Mouse (Mus musculus): ENCODE data around the gene Gng7. TPM values are rescaled to one million over a fixed set of nuclear protein-coding genes. Genes with fewer than 3 reads are reported as not detected.

The Gng7 gene
- polyA plus RNA-seq, 1 experiment, result 3.0 TPM

- TF ChIP-seq POLR2A (IDR thresholded peaks at IDR 0.05; ENCODE audit: borderline replicate concordance, extremely low read depth, low read depth, low read length) (no peak), CTCF (IDR thresholded peaks at IDR 0.05; ENCODE audit: insufficient read depth, low read length) (peak; percentile 80)
- peak; percentile 65 for DNase-seq
- WGBS, result 8% methylated on average over 7 of the region's 7 CpGs
- Histone ChIP-seq H3K4me3 (replicated peaks; ENCODE audit: extremely low read depth, low read depth, low read length) (no peak overlapping the region), H3K4me1 (ENCODE audit: control insufficient read depth, insufficient read depth, low read length) (no peaks in the 10 kb centered on the region)
These were observed 1.9 kb upstream of the Gng7 start for GRCm38 (mm10) chr10:81016645-81017044.

GRCm38 (mm10) chr10:81015666-81016065 lies 921 bp upstream of the Gng7 start:
- Histone ChIP-seq H3K4me1 (ENCODE audit: control insufficient read depth, insufficient read depth, low read length) (no peaks in the 10 kb centered on the region), H3K4me3 (replicated peaks; ENCODE audit: extremely low read depth, low read depth, low read length) (no peak overlapping the region)
- no peak for DNase-seq
- WGBS, result 85% methylated on average over 2 of the region's 2 CpGs
- TF ChIP-seq POLR2A (IDR thresholded peaks at IDR 0.05; ENCODE audit: borderline replicate concordance, extremely low read depth, low read depth, low read length) (no peak), CTCF (IDR thresholded peaks at IDR 0.05; ENCODE audit: insufficient read depth, low read length) (no peak)

- WGBS, result 52% methylated on average over 6 of the region's 6 CpGs
- TF ChIP-seq CTCF (IDR thresholded peaks at IDR 0.05; ENCODE audit: insufficient read depth, low read length), result no peak
- TF ChIP-seq POLR2A (IDR thresholded peaks at IDR 0.05; ENCODE audit: borderline replicate concordance, extremely low read depth, low read depth, low read length), result no peak
- H3K4me3 ChIP-seq (replicated peaks; ENCODE audit: extremely low read depth, low read depth, low read length), result no peak overlapping the region
- DNase-seq, result no peak
- no peaks in the 10 kb centered on the region for H3K4me1 ChIP-seq (ENCODE audit: control insufficient read depth, insufficient read depth, low read length)
These were observed 3.9 kb downstream of the Gng7 start for GRCm38 (mm10) chr10:81010851-81011250.

DNA sequence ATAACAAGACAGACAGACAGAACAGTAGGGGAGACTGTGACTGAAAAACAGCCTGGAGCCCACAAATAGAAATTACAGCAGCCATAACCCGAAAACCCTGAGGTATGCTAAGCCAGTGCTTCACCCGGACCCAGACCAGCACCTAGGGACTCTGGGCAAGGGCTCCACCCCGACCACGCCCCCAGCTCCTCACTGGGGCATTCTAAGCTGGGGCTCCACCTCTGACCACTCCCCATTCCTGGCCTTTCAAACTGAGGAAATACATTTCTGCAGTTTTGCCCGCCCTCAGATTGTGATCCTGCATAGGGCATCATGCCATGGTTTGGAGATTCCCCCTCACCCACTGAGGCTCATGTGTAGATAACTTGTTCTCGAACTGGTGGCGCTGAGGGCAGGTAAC lies 7.5 kb downstream of the Gng7 start:
- DNase-seq, result no peak
- TF ChIP-seq POLR2A (IDR thresholded peaks at IDR 0.05; ENCODE audit: borderline replicate concordance, extremely low read depth, low read depth, low read length) (no peak), CTCF (IDR thresholded peaks at IDR 0.05; ENCODE audit: insufficient read depth, low read length) (no peak)
- no peaks in the 10 kb centered on the region for H3K4me1 ChIP-seq (ENCODE audit: control insufficient read depth, insufficient read depth, low read length)
- 27% methylated on average over 7 of the region's 7 CpGs for WGBS
- H3K4me3 ChIP-seq (replicated peaks; ENCODE audit: extremely low read depth, low read depth, low read length), result no peak overlapping the region

DNA sequence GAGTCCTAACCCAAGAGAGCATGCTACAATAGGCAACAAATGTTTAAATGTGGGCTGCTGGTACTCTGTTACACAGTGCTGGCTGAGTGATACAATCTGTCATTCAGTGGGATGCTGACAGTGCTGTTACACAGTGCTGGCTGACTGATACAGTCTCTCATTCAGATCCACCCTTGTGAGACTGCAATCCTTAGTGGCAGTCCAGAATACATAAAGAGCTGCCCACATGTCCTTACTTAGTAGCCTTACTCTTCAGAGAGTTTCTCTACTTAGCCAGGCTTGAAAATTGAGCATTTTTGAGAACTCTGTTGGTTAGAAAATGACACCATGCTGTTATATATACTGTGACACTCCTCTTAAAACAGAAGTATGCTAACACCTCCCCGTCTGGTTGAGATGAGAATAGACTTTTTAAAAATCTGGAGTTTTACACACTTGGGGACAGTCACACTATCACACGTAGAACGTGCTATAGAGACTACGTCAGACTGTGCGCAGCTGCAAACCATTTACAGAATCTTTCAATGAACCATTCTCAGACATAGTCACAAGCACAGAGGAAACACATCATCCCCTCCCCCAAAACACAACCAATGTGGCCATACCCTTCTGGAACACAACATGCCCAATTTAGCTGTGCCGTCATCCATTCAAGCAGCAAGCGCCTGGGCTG lies 8.6 kb downstream of the Gng7 start:
- H3K4me3 ChIP-seq (replicated peaks; ENCODE audit: extremely low read depth, low read depth, low read length), result no peak overlapping the region
- no peaks in the 10 kb centered on the region for H3K4me1 ChIP-seq (ENCODE audit: control insufficient read depth, insufficient read depth, low read length)
- 86% methylated on average over 7 of the region's 7 CpGs for WGBS
- TF ChIP-seq CTCF (IDR thresholded peaks at IDR 0.05; ENCODE audit: insufficient read depth, low read length), result no peak
- no peak for TF ChIP-seq POLR2A (IDR thresholded peaks at IDR 0.05; ENCODE audit: borderline replicate concordance, extremely low read depth, low read depth, low read length)
- no peak for DNase-seq

DNA sequence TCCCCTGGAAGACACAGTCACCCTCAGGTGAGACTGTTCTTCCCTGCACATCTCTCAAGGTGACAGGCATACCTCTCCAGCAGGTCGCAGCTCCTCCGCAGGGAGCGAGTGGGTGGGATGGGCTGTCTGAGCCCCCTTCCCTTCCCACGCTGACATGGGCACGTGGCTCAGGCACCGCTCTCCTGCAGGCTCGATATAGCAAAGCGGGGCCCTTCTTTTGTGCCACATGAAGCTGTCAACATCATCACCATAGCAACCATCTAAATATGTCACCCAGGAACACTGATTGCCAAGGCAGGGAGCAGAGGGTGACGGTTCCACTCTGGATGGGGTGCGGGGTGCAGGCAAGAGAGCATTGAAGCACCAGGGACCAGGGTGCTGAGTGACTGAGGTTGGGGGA lies 13.6 kb downstream of the Gng7 start:
- no peak for DNase-seq

DNA sequence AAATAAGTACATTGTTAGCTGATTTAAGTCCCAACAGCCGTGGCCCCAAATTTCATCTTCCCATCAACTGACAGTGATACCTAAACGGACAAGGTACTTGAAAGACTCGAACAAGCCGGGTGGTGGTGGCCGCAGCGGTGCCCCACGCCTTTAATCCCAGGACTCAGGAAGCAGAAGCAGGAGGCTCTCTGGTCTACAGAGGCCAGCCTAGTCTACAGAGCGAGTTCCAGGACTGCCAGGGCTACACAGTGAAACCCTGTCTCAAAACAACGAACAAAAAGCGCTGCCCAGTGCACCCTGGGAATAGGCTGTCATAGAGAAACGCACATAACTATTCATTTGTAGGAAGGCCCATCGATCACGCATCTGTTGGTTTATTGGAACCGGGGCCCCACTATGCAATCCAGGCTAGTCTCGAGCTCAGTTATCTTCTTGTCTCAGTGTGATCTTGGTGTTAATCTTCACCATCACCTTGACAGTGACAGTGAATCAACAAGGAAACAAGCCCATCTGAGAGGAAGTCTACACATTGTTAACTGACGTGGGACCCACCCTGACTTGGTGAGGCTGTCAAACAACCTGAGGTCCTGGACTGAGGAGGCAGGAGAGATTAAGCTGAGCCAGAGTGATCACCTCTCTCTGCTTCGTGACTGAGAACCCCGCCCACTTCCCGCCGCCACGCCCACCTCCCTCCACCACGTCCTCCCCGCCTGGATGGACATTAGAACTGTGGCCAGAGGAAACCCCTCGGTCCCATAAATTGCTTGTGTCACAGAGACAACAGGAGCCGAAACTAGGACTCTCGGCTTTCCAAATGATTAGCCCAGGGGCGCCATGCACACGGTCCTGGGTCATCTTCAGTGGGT lies 14.3 kb downstream of the Gng7 start:
- Histone ChIP-seq H3K4me1 (ENCODE audit: control insufficient read depth, insufficient read depth, low read length) (no peaks in the 10 kb centered on the region), H3K4me3 (replicated peaks; ENCODE audit: extremely low read depth, low read depth, low read length) (no peak overlapping the region)
- TF ChIP-seq CTCF (IDR thresholded peaks at IDR 0.05; ENCODE audit: insufficient read depth, low read length), result no peak
- no peak for TF ChIP-seq POLR2A (IDR thresholded peaks at IDR 0.05; ENCODE audit: borderline replicate concordance, extremely low read depth, low read depth, low read length)
- 37% methylated on average over 28 of the region's 28 CpGs for WGBS
- DNase-seq, result no peak

More for the DNA sequence above, 13.6 kb downstream of the Gng7 start:
- no peak for TF ChIP-seq POLR2A (IDR thresholded peaks at IDR 0.05; ENCODE audit: borderline replicate concordance, extremely low read depth, low read depth, low read length)
- TF ChIP-seq CTCF (IDR thresholded peaks at IDR 0.05; ENCODE audit: insufficient read depth, low read length), result no peak
- H3K4me3 ChIP-seq (replicated peaks; ENCODE audit: extremely low read depth, low read depth, low read length), result no peak overlapping the region
- no peaks in the 10 kb centered on the region for H3K4me1 ChIP-seq (ENCODE audit: control insufficient read depth, insufficient read depth, low read length)
- 59% methylated on average over 10 of the region's 10 CpGs for WGBS

DNA sequence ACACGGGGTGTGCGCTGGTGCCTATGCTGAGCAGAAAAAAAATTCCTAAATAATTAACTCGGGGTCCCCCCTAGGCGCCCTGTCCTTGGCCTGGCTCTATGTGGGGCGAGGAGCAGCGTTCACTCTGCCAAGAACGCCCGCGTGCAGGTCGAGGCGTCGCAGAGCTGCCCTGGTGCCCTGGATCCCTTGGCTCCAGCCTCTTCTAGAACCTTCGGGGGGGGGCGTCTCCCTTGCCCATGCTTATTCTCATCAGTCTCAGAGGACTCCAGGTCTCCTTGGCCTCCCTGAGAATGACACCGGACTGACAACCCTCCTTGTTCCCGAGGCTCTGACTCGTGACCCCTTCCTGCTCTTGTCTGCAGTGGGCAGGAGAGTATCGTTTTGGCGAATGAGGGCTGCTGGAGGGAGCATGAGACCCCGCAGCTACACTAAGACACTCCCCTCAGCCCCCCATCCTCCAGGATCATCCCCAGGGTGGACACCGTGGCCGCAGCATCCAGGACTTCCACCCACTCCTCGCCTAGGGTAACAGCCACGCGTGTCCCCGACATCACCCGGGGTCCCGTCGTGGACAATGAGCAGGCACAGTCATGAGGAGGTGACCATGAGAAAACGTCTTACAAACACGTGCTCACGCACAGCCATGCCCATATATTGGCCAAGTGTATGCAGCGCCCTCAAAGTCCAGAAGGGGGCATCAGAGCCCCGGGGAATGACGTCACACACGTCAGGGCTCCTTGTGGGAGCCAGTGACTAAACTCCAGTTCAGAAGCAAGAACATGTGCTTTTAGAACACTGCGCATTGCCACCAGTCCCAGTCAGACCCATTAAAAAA lies 15.2 kb downstream of the Gng7 start:
- 26% methylated on average over 37 of the region's 37 CpGs for WGBS
- peak; percentile 84 for DNase-seq
- no peak overlapping the region for H3K4me3 ChIP-seq (replicated peaks; ENCODE audit: extremely low read depth, low read depth, low read length)
- no peak for TF ChIP-seq POLR2A (IDR thresholded peaks at IDR 0.05; ENCODE audit: borderline replicate concordance, extremely low read depth, low read depth, low read length)
- peak; percentile 88 for TF ChIP-seq CTCF (IDR thresholded peaks at IDR 0.05; ENCODE audit: insufficient read depth, low read length)
- no peaks in the 10 kb centered on the region for H3K4me1 ChIP-seq (ENCODE audit: control insufficient read depth, insufficient read depth, low read length)

- no peak for DNase-seq
- Histone ChIP-seq H3K4me1 (ENCODE audit: control insufficient read depth, insufficient read depth, low read length) (no peaks in the 10 kb centered on the region), H3K4me3 (replicated peaks; ENCODE audit: extremely low read depth, low read depth, low read length) (no peak overlapping the region)
- 6% methylated on average over 12 of the region's 12 CpGs for WGBS
- TF ChIP-seq CTCF (IDR thresholded peaks at IDR 0.05; ENCODE audit: insufficient read depth, low read length), result peak; percentile 57
- TF ChIP-seq POLR2A (IDR thresholded peaks at IDR 0.05; ENCODE audit: borderline replicate concordance, extremely low read depth, low read depth, low read length), result no peak
These were observed 16.0 kb downstream of the Gng7 start for GRCm38 (mm10) chr10:80998778-80999177.
